Mouse (Mus musculus): ENCODE results near the gene Cd82.

DNA sequence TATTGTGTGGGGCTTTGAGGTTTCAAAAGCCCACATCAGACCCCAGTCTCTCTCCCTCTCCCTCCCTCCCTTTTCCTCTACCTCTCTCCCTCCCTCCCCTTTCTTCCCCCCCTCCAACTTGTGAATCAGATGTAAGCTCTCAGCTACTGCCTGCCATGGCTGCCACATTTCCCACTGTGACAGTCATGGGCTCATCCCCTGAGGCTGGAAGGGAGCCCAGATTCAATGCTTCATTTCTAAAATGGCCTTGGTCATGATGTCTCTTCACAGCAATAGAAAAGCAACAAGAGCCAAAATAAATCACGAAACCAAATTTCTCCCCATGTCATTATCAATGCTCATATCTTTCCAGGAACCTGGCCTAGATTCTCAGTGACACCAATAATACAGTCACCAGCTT is 47.9 kb upstream of the Cd82 start:
- TF ChIP-seq CTCF (IDR thresholded peaks at IDR 0.05; ENCODE audit: low read depth) (no peak), EP300 (IDR thresholded peaks at IDR 0.05; ENCODE audit: low read depth) (no peak)
